Mouse (Mus musculus) liver, embryonic 12.5 days (tissue): ENCODE data around the gene Oxnad1. TPM values are rescaled to one million over a fixed set of nuclear protein-coding genes. Genes with fewer than 3 reads are reported as not detected.

Source experiments
- ATAC-seq: fragments of 200-750 bp; cut with Nextera tagmentation; 2 replicates; pipeline ENCODE4 v1.8.0; 2017; ENCODE audit warnings: moderate number of reproducible peaks, mild to moderate bottlenecking, moderate library complexity
- H3K27ac ChIP-seq: fragments of 300-500 bp; sonication (generic); 2 replicates; pipeline ENCODE4 v1.5.1; 2016; ENCODE audit warnings: mild to moderate bottlenecking
- H3K27me3 ChIP-seq: fragments of 300-500 bp; sonication (generic); replicated peaks from 2 replicates; pipeline ENCODE4 v1.6.1; 2016; ENCODE audit warnings: mild to moderate bottlenecking, moderate library complexity
- H3K36me3 ChIP-seq: fragments of 300-500 bp; sonication (generic); 2 replicates; pipeline ENCODE4 v1.6.1; 2016; ENCODE audit warnings: mild to moderate bottlenecking, moderate library complexity
- H3K4me1 ChIP-seq: fragments of 300-500 bp; sonication (generic); 2 replicates; pipeline ENCODE4 v1.6.1; 2016
- H3K4me2 ChIP-seq: fragments of 300-500 bp; sonication (generic); 2 replicates; pipeline ENCODE4 v1.6.1; 2016; ENCODE audit warnings: mild to moderate bottlenecking, moderate library complexity
- H3K4me3 ChIP-seq: fragments of 300-500 bp; sonication (generic); 2 replicates; pipeline ENCODE4 v1.5.1; 2016; ENCODE audit warnings: mild to moderate bottlenecking, moderate library complexity
- H3K9ac ChIP-seq: fragments of 300-500 bp; sonication (generic); 2 replicates; pipeline ENCODE4 v1.6.1; 2016; ENCODE audit warnings: mild to moderate bottlenecking, moderate library complexity
- H3K9me3 ChIP-seq: fragments of 300-500 bp; sonication (generic); replicated peaks from 2 replicates; pipeline ENCODE4 v1.6.1; 2016; ENCODE audit warnings: mild to moderate bottlenecking, moderate library complexity
- WGBS: fragments of 180-500 bp; shearing (Covaris S2); methylation state at CpG from one replicate; pipeline ENCODE4 v1.1.7; 2016; ENCODE audit not compliant: insufficient replicate concordance; 5-methylcytosine and 5-hydroxymethylcytosine counted together
- polyA plus RNA-seq: library from polyadenylated mRNA; unstranded; fragments of >200 nt; fragmentation: Nextera tagmentation; extraction: Ambion mirVana; gene quantifications from 2 replicates; pipeline ENCODE4 v1.2.1, GENCODE M21; 2016

Oxnad1 gene
- polyA plus RNA-seq, 1 experiment from 2014 or later, result 18.9 TPM

- WGBS, result 70% methylated on average over 2 of the region's 2 CpGs
- no peak for ATAC-seq
- H3K9me3 ChIP-seq, result peaks cover 12% of the 10 kb centered on the region; the same call in 1 of the 2 replicates
Measured at GRCm38 (mm10) chr14:32150872-32151271, 65.7 kb downstream of the Oxnad1 start.

DNA sequence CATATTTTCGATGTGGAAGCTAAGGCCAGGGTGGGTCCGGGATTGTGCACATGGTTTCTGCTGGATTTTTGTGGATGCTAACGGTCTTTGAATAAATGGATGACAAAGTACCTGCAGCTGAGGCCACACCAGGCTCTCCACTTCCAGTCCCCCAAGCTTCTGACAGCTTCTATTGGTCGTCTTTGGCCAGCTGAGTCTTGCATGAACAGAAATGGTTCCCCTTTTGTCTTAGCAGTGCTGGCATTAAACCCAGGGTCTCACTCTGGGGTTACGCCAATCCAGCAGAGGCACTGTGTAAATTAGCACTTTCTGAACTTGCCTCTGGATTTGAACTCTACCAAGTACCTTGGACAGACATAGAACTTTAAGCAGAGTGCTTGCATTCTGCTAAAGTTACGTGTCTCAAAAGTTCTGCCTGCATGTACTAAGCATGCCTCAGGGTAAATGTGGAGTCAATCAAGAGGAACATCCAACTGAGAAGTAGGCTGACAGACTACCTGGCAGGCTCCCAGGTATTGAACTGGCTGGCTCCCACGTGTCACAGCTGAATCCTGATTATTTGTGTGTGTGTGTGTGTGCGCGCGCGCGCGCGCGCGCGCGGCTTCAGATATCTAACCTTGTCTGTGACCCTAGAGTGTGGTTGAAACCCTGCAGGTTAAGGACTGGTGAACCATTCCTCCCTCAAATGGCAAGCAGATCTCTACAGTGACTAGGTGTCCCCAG, 67.2 kb downstream of the Oxnad1 start:
- peaks cover 7% of the 10 kb centered on the region; the same call in 1 of the 2 replicates for H3K9me3 ChIP-seq
- no peak overlapping the region for H3K9ac ChIP-seq
- no peaks in the 10 kb centered on the region for H3K27me3 ChIP-seq
- no peaks in the 10 kb centered on the region for H3K36me3 ChIP-seq
- 81% methylated on average over 18 of the region's 18 CpGs for WGBS
- no peak overlapping the region for H3K4me2 ChIP-seq
- no peak overlapping the region for H3K27ac ChIP-seq
- H3K4me3 ChIP-seq, result no peak overlapping the region
- no peak for ATAC-seq
- H3K4me1 ChIP-seq, result peaks cover 1% of the 10 kb centered on the region

More at GRCm38 (mm10) chr14:32150872-32151271, 65.7 kb downstream of the Oxnad1 start:
- Histone ChIP-seq H3K4me1 (peaks cover 14% of the 10 kb centered on the region), H3K36me3 (no peaks in the 10 kb centered on the region), H3K27ac (no peak overlapping the region), H3K4me3 (no peak overlapping the region), H3K9ac (no peak overlapping the region), H3K4me2 (no peak overlapping the region), H3K27me3 (no peaks in the 10 kb centered on the region)

Other genes with a start within 250 kb of the Oxnad1 start
- gene Galnt15, start 56.4 kb upstream of the Oxnad1 start, polyA plus RNA-seq, result 0.02 TPM in 1 of 2 replicates, not detected in the other
- 107 and 117 TPM in 2 replicates for gene Dph3, start 355 bp downstream of the Oxnad1 start, polyA plus RNA-seq
- 0.36 and 0.50 TPM in 2 replicates for gene Msmb, start 56.6 kb downstream of the Oxnad1 start, polyA plus RNA-seq
- 289 and 291 TPM in 2 replicates for gene Ncoa4, start 74.5 kb downstream of the Oxnad1 start, polyA plus RNA-seq
- 280 and 286 TPM in 2 replicates for gene Timm23, start 116.5 kb downstream of the Oxnad1 start, polyA plus RNA-seq
- gene Parg, start 116.6 kb downstream of the Oxnad1 start, polyA plus RNA-seq, result 22.7 and 26.1 TPM in 2 replicates
- gene Ogdhl, start 236.6 kb downstream of the Oxnad1 start, polyA plus RNA-seq, result 2.9 and 3.6 TPM in 2 replicates